Mouse (Mus musculus) frontal cortex, adult (tissue): ENCODE data around the gene Rinl.

ENCODE experiments used
- ATAC-seq: cut with Nextera tagmentation; 2 replicates; pipeline ENCODE4 v1.9.2; 2017; ENCODE audit warnings: mild to moderate bottlenecking, moderate library complexity, mixed read lengths; ENCODE audit not compliant: low TSS enrichment

The Rinl gene

DNA sequence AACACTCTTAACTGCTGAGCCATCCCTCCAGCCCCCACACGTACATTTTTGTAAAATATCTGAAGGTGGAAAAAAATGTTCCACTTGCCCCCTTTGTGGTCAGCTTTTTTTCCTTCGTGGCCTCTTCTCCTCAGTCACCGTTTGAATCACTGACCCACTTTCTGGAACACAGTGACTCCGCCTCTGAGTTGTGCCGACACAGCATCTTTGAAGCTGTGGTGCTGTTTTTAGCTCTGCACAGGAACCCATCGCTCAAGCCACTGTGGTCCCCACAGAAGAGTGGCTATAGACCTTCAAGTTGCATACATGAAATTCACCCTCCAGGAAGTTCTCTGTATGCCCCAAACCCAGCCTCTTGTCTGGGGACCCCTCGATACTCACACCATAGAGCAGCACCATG, 7.9 kb upstream of the Rinl start:
- ATAC-seq = peak; percentile 60; the same call in 1 of the 2 replicates

GRCm38 (mm10) chr7:28781261-28781663, 7.5 kb upstream of the Rinl start:
- ATAC-seq = peak; percentile 17; the same call in 1 of the 2 replicates

DNA sequence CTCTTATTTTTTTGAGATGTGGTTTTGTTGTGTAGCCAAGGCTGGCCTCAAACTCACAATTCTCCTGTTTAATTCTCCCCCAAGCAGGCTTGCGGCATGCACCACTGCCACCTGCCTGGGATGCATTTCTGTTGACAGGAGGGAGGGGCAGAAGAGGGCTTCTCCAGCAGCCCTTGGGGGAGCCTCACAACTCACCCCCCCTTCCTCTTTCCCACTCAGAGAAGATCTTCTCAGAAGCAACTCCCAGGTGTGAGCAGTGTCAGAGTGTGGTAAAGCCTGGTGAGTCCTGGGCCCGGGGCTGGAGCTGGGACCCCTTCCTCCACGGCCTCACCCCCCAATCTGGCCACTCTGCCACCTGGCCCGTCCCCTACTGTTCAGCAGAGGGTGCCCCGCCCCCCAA, 3.6 kb upstream of the Rinl start:
- ATAC-seq = no peak

GRCm38 (mm10) chr7:28787884-28788283, 885 bp upstream of the Rinl start:
- ATAC-seq = no peak

- no peak for ATAC-seq
Measured at GRCm38 (mm10) chr7:28789235-28789634, 466 bp downstream of the Rinl start.

GRCm38 (mm10) chr7:28790066-28790806, 1.5 kb downstream of the Rinl start:
- ATAC-seq = no peak

DNA sequence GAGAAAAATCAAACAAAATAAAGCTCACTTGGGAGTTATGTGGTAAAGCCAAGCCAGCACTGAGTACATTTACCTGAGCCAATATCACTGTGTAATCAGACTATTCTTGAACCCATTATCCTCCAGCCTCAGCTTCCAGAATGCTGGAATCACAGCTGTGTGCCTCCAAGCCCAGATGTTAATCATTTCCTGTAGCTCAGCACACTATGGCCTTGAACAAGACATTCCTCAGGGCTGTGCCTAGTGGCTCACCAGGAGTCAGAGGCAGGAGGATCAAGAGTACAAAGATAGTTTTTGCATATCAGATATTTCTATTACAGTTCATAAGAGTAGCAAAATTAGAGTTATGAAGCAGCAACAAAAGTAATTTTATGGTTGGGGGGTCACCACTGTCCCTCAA, 2.9 kb downstream of the Rinl start:
- ATAC-seq = no peak

- ATAC-seq = no peak
Measured at GRCm38 (mm10) chr7:28792391-28793185, 3.8 kb downstream of the Rinl start.

- ATAC-seq = no peak
Measured at GRCm38 (mm10) chr7:28793834-28794233, 5.1 kb downstream of the Rinl start.

DNA sequence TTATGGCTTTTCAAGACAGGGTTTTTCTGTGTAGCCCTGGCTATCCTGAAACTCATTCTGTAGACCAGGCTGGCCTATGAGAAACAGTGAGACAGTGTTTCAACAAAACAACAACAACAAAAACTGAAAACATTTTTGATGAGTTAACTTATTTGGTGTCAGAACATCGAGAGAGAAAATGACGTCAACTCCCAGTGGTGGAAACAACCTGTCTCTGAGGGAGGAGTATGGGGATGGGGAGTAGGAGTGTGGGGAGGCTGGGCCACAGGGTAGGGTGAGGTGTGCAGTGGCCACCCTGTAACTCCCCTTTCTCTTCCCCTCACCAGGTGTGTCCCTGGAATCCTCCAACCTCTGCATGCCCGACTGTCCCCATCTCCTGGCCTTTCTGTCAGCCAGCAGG, 5.7 kb downstream of the Rinl start:
- no peak for ATAC-seq

DNA sequence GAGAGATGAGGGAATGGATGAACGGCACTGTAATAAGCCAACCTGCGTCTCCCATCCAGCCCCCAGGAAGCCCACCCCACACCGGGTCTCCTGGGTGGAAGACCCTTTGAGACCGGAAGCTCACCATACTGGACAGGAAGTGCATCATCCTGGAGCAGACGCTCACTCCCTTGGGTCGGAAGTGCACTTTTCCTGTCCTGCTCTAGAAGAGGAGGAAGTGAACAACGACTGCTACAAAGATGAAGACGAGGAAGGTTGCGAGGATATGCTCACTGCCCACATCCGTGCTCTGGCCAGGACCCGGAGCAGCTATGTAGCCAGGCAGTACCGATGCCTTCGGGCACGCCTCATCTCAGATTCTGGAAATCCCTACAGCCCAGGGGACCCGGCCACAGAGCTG, 7.1 kb downstream of the Rinl start:
- ATAC-seq = no peak

DNA sequence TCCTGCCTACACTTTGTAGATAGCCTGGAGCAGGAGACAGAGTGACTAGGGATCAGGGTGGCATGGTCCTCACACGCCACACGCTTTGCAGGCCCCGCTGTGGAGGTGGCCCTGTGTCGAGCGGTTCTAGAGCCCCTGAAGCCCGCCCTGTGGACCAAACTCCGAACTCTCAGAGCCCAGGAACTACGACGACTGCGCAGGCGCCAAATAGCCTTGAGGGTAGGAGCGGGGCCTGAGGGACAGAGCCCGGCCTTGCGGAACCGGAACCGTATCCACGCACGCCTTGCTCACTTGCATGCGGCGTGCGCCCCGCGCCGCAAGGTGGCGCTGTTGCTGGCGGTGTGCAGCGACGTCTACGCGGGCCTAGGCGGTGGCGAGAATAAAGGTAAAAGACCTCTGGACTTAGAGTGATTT, 7.8 kb downstream of the Rinl start:
- peak; percentile 81 for ATAC-seq

- ATAC-seq = no peak
Measured at GRCm38 (mm10) chr7:28799994-28800393, 11.2 kb downstream of the Rinl start.

DNA sequence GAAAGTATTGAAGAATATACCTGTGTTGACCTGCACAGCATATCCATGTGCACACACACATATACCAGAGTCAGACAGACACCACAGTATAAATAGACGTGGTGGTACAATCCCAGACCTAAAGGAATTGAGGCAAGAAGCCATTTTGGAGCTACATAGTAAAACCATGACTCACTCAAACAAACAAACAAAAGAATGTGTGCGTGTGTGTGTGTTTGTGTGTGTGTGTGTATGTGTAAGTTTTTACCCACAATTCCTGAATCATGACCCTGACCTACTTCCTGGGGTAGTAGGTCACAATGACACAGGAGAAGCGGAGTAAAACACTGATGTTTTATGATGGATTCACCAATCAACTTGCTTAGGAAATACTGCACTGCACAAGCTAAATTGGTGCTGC, 12.7 kb downstream of the Rinl start:
- ATAC-seq = no peak

GRCm38 (mm10) chr7:28801901-28802670, 13.3 kb downstream of the Rinl start:
- ATAC-seq = no peak

DNA sequence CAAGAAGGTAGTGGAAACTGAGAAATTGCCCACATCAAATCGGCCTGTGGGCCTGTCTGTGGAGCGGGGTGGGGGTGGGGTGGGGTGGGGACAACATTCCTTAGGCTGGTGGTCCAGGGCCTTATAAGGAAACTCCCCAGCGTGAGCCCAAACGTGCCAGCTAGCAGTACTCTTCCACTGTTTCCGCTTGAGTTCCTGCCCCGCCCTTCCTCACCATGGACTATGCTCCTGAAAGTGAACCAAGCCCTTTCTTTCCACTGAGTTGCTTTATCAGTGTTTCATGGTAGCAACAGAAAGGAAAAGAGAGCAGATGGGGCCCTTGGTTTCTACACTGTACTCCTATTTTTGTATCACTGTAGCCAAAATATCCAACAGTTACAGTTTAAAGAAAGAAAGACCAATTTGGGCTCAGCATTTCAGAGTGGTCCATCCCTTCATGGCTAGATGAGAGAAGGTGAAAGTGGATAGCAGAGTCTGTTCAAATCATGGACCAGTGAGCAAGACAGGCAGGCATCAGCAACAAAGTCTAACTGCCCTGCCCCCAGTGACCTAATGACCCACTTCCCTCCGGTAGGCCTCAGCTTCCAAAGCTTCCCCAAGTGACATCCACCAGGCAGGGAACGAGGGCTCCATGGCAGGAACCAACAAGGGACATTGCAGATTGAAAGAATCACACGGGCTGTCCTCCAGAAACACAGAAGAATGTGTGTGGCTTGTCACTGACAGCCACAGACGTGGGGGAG, 14.2 kb downstream of the Rinl start:
- peak; percentile 29; the same call in 1 of the 2 replicates for ATAC-seq

DNA sequence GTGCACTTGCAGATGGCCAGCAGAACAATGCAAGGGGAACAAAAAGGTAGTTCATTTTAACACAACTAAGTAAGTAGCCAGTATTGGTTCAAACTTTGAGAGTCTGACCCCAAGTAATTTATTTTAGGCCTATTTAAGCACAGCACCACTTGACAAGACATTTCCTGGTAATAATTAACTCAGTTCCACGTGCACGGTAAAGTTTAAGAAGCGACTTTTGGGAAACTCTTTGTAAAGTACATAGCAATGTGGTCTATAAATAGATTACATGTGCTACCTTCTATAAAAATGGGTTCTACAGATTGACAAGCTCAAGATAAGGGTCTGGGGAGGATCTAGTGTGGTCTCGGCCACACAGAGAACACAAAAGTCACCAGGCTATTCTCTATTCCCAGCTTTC, 15.0 kb downstream of the Rinl start:
- no peak for ATAC-seq

DNA sequence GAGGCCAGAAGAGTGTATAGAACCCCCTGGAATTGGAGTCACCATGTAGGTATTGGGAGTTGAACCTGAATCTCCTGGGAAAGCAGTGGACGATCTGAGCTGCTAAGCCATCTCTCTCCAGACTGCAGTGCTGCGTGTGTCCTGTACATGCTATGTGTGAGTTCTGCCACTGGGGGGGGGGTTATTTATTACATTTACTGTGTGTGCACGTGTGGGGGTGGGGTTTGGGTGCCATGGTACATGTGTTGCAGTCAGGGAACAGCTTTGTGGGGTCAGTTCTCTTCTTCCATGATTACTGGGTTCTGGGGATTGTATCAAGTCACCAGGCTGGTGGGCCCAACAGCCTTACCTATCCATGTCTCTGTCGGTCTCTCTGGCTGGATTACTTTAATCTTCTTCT, 18.1 kb downstream of the Rinl start:
- no peak for ATAC-seq

DNA sequence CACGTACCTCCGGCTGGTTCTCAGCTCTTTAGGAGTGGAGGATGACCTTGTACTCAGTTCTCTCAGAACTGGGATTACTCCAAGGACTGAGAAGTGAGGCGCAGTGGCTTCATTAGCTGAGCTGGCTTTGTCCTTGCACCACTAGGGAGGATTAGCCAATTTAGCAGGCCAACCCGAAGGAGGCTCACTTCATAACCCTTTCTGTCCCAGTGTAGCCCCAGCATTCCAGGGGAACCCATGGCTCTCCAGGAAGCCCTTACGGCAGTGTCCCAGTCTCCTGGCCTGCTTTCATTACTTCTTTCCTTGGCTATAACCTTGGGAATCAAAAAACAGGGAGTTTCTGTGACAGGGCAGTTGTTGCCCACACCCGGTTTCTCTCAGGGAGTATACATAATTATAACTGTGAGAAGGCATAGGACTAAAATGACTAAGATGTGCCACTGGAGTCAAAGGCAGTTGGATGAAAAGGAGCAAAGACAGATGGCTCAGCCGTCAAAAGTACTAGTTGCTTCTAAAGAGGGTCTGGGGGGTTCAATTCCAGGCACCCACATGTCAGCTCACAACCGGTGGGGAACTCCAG, 19.0 kb downstream of the Rinl start:
- no peak for ATAC-seq

DNA sequence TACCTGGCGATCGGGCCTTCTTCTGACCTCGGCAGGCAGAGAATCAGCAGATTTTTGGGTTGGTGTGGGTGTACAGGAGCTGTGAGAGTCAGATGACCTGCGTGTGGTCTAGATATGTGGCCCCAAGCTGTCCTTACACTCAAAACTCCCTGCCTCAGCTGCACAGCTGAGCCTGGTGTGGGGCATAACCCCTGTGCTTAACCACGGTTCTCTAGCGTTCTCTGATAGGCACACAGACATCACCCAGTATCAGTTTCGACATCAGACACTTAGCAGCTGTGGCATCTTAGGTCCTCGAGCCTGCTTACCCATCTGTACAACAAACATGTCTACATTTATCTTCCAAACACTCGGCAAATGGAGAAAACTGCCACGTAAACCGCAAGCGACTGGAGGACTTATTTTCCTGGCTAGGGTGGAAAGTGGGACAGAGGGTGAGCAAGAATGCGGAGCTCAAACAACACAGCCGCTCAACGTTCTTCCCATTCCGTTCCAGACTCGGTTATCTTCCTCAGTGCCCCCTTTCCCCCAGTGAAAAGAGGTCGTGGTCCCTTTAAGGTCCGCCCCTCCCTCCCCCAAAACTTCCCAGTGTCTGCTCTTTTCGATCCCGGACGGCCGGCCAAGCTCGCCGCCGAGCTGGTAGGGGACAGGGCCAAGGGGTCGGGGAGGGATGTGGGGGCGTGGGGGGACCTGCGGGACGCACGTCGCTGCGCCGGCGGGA, 19.6 kb downstream of the Rinl start, which contains the start of gene Hnrnpl:
Gene Hnrnpl (plus strand): TSS at position 321 of the 721 bp plus-strand sequence.
- no peak for ATAC-seq
